Mouse (Mus musculus) adrenal gland, adult 2 months (tissue): Measurements from ENCODE around the gene Ryr2. TPM values are rescaled to one million over a fixed set of nuclear protein-coding genes. Genes with fewer than 3 reads are reported as not detected.
"Not testable (repeated sequence)": the region's sequence is repeated elsewhere in the genome, so short reads cannot be mapped to it uniquely, and the experiment has no call there.

Source experiments
- DNase-seq: peaks from one replicate; pipeline ENCODE4 v3.0.0; 2021
- long read RNA-seq: library from polyadenylated mRNA; stranded (forward); transcript quantifications from one replicate; pipeline ENCODE4 v2.0.0, GENCODE M21; 2021
- polyA plus RNA-seq: library from polyadenylated mRNA; depleted of rRNA; stranded (reverse); fragments of >200 nt; gene quantifications from 2 replicates; pipeline ENCODE4 v1.2.3, GENCODE M21; 2012; rRNA removed
- total RNA-seq, 2 experiments: library from RNA; stranded (reverse); gene quantifications; 2 replicates each; pipeline ENCODE4 v1.2.3; 2021

The Ryr2 gene
- total RNA-seq (10 to 100 TPM; 13.9 to 14.7 TPM), polyA plus RNA-seq (0.36 and 0.37 TPM in 2 replicates)
- long read RNA-seq, partial matches to known transcripts: 1 of 2 reads
- long read RNA-seq, other reads (novel, unspliced or antisense): 1 of 2 reads

DNA sequence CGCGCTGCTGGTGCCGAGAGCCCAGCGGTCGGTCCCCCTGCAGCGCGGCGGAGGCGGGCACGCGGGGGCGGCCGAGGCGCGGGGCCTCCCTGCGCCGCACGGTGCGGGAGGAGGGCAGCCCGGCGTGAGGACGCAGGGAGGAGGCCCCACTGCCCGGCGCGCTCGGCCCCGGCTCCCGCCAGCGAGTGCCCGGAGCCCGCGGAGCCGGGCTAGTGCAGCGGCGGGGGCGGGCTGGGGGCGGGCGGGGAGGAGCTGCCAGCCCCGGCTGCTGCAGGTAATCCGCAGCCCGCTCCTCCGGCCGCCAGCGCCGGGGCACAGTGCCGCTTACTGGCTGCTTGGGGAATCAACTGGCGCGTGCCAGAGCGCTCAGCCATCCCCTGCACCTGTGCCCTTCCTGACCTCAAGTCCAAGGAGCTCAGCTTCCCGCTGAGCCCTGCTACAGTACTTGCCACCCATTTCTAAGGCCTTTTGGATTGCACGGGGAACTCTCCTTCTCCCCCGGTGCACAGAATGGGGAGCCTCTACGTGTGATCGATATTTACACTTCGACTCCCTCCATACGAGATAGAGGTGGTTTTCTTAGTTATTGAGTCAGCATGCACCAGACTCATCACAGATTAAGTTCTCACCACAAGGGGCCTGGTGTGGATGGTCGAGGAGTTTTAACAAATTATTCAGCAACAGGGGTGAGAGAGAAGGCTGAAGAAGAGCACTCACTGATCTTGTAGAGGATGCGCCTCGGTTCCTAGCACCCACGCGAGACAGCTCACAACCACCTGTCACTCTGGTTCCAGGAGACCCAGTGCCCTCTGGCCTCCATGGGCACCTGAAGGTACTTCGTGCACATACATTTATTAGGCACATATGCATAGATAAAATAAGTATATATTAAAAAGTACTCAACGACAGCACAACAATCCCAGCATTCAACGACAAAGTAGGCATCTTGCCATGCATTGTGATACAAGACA lies at the start of gene Ryr2:
Gene Ryr2, minus strand, starts transcription at position 284 of the 971 bp plus-strand sequence.
- DNase-seq: peak; percentile 87

DNA sequence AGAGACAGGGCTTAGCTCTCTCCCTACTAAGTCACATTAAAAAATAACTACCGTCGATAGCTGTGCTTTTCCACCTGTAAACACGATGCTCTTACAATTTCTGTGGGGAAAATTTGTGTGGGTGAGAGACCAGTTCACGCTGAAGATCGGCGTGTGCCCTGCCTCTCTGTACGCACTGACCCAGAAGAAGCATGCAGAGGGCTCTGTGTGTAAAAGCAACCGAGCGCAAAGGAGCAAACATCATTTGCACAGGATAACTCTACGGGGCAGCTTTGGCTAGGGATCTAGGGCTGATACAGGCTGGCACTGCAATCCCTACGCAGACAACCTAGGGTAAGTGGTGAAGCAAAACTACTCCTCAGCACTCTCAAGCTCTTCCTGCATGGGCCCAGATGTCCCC lies 47.2 kb upstream of the Ryr2 start:
- DNase-seq: no peak

DNA sequence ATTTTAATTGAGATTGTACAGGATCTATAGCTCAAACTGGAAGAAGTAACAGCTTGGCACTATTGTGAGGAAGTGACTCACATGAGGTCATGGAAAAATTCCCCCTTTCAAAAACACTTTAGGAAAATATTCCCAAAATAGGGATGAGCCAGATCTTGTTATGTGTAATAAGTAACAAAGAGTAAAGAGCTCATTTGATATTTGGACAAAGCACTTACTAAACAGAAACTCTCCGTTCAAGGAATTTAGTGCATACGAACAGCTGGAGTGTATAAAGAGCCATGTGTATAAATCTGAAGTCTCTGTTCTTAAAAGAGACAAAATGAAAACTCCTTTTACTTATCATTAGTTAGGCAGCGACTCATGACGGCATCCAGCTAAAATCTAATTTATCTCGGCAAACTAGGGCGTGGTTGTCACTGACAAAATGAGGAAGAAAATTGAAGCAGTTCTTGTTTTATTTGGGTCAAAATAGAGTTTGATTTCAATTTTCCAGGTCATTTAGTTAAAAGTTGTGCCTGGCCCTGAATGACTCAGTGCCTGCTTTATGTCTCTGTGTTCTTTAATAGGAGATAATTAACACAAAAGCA lies 40.3 kb upstream of the Ryr2 start:
- no peak for DNase-seq

DNA sequence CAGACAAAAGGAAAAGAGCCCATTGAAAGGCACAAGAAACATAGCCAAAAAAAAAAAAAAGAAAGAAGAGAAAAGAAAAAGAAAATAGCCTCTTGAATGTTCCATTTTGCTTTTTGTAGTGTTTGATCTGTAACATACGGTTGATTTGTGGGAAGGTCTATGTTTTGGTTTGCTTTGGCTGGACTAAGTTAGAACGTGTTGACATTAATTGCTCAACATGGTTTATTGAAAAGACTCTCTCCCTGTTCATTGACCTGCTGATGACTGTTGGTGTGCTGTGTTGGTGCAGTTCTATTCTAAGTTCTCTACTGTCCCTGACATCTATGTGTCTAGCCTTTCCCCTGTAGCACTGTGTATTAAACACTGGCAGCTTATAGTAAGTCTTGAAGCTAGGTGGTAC lies 39.7 kb upstream of the Ryr2 start:
- DNase-seq: no peak

DNA sequence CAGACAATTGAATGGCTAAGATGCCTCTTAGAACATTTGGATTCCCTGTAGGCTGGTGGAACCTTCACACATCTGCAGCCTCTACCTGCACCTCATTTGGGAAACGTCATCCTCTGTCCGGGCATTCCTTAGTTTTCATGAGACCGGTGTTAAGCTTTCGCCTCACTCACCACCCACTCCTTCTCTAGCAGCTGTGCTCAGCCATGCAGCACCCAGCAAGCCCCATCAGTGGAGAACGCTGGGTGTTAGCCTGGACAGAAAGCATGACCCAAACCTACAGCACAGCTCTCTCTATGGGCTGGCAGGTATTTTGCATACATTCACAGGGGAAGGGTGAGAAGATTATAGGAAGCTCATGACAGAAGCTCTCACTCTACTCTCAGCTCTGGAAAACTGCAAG lies 36.6 kb upstream of the Ryr2 start:
- DNase-seq: no peak

DNA sequence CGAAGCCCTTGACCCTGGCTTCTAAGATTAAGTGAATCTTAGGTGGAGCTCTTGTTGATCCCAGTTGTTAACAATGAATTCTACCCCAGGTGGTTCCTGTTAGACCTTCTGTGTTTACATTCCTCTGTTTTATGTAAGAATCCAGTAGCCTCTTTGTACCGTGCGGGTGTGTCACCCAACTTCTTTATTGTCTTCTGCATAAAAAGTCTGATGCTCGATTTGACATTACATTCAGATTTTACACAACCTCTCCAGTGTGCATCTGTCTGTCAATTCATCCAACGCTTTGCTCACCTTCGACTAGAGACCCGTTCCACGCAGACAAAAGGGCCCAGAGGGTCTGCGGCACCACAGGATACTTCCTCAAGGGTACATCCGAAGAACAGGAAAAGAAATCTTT lies 29.7 kb upstream of the Ryr2 start:
- not testable (repeated sequence) for DNase-seq

DNA sequence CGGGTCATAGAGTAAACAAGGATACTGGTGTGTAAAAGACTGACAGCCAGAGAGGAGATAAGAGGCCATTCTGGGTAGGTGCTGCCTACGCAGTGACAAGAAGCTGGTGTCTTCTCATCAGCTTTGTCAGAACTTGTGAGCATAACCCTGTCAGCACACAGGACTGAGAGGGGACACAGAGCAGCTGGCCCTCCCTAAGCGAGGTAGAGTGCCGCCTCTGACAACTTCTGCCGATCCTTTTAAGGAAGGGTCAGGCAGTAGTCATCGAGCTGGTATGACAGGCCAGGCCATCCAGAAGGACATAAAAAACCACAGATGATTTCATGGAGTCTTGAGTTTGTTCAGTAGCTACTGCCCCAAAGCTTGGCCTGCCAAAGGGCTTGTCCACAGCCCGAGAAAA lies 26.8 kb upstream of the Ryr2 start:
- peak; percentile 22 for DNase-seq

DNA sequence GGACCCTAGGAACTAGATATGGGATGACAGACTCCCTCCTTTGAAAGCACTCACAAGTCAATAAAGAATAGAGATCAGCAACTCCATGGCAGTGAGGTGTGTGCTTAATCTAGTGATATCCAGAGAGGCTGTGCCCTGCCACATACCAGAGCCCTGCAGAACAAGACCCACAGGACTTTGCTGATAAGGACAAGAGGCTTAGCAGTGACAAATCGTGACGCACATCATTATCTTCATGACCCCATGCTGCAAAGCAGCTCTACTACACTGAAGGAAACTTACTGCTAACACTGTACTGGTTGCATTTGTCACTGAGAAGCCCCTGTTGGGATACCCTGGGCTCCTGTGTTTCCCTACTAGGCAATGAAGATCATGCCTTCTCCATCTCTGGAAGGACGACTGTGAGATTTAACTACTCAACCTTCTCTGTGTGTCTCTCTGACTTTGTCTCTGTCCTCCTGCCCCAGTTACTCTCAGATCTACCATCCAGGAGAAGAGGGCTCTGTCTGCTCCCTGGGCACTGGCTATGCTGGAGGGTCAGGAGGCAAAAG lies 25.5 kb upstream of the Ryr2 start:
- DNase-seq: peak; percentile 42

DNA sequence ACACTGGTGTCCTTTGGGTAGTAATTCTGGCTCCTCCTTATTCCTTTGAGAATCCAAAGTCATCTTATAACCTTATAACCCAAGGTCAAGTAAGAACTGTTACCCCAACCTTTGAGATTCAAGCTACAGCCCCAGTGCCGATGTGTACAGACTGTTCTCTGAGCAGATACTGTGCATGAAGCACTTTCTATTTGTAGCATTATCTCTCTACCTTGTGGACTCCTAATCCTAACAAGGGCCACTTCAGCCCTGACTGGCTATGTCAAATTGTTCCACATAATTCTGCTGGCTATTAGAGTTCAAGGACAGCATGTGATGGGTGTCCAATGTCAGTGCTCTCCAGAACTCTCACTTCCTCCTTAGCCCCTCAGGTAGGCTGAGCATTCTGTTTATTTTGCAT lies 22.4 kb upstream of the Ryr2 start:
- no peak for DNase-seq

DNA sequence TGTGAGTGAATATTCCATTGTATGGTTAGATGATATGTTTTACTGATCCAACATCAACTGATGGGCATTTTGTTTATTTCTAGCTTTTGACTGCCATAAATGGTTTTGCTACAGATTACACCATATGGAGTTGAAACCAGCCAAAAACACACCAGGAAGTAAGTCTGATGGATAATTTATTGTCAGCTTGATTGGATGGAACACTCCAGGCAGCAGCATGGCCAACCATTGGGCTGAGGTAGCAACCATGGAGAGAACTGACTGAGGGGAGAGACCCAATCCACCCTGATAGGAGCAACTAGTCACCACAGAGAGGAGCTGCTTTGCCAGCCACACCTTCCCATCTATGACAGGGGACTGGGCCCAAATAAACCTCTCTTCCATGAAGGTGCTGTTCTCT lies 19.4 kb upstream of the Ryr2 start:
- no peak for DNase-seq

DNA sequence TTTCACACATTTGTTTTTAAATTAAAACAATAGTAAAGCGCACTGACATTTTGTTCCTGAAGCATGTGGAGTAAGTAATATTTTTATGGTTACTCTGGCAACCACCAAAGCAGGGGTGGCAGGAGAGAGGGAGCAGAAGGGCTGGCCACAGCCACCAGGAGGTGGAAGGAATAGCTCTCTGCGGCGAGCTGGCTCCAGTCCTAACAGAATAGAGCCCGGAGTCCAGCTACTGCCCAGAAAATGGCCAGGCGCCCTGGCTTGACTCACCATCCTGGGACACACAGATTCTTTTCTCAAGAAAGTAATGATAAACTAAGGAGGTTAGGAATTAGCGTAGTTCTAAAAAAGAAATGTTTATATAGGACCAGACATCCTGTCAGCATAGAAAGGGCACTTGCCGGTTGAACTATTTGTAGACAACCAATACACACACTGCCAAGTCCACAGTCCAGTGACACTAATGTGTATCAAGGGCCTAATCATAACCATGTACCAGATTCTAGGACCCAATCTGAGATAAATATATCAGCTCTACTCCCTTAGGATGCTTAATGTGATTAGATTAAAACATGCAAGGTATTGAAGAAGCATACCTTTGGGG lies 18.3 kb upstream of the Ryr2 start:
- peak; percentile 7 for DNase-seq

DNA sequence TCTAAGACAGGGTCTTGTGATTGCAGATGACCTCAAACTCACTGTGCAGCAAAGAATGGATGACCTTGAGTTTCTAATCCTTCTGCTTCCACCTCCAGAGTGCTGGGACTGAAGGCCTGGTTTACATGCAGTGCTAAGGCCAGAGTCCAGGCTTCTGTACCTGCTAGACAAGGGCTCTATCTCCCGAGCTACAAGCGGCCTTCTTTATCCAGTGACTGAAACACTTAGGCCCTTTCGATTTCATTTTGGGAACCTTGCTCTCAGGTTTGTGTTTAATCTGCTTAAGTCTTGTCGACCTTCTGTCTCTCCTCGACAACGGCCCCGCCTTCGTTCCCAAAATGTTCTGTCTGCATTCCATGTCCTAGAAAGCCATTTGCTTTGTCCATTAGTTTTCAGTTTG lies 8.8 kb upstream of the Ryr2 start:
- no peak for DNase-seq

DNA sequence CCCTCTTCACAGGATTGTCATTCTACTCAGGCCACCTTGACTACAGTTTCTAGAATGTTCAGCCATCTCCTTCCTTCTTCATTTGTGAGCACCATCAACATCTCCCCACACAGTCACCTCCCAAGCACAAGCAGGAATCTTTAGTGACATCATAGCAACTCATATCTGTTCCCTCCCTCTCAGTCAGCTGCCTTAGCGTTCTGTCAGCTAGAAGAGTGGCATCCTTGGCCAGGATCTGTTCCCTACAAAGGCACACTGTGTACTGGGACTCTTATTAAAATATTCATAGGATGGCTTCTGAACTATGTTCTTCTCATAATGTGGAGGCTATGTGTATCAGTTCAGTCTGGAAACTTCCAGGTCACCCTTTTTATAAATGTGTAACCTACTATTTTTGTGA lies 8.1 kb upstream of the Ryr2 start:
- DNase-seq: no peak

DNA sequence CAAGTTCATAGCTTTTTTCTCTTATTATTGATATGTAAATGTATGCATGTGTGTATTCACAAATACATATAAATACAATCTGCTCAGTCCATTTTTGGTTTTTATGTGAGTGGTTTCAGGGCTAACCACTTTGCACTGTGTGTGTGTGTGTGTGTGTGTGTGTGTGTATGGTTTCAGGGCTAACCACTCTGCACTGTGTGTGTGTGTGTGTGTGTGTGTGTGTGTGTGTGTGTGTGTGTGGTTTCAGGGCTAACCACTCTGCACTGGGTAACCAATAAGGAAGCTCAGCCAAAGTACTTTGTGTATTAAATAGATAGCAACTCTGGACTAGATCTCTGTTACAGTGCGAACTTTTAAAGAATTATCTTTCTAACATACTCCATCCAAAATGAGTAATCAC lies 2.2 kb upstream of the Ryr2 start:
- DNase-seq: no peak

DNA sequence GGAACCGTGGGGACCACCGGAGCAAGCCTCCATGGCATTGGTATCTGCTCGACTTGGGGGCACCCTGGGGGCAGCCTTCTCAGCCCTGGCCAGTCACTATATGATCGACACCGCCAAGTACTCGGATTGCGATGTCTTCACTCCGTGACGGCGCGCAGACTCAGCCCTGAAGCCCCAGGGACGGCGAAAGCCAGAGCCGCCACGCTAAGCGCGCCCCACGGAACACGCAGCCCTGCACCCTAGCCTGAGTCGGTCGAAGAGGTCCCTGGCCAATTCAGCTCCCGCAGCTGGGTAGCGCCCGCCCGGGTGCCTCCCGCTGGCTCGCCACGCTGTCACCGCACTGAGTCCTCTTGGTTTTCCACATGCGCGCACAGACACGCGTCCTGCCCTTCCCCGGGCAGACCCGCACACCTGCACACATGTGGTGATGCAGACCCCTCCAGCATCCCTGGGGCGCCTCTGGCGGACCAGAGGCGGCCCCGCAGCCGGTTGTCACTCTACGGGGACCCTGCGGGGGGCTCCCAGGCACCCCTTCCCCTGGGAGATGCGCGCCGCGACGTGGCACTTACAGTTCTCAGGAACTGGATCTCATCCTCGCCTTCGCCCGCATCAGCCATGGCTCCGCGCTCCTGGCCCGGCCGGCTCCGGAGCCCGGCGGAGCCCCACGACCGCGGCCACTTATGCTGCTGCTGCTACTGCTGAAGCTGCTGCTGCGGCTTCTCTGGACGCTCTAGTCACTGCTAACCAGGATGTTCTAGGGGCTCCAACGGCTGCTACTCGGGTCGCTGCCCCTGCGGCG lies 716 bp downstream of the Ryr2 start:
- peak; percentile 56 for DNase-seq

DNA sequence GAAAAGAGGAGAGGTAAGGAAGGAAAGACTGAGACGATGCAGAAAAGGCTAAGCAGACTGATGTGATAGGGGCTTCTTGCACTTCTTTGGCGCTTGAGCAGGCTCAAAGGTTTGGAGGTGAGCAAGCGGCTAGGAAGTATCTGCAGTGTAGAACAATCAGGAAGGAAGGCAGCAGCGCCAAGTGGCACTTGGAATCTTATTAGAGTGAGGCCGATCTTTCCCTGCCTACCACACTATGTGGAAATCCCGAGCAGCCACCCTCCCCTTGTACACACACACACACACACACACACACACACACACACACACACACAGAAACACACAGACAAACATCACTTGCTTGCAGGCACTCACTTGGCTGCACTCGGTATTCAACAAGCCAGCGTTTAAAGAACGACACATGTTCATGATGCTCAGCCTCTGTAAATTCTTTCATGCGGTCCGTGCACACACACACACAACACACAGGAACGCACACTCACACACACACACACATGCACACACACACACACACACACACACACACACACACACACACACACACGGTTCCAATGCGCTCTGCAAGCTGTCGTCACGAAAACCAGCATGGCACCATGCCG lies 1.4 kb downstream of the Ryr2 start:
- peak; percentile 6 for DNase-seq

DNA sequence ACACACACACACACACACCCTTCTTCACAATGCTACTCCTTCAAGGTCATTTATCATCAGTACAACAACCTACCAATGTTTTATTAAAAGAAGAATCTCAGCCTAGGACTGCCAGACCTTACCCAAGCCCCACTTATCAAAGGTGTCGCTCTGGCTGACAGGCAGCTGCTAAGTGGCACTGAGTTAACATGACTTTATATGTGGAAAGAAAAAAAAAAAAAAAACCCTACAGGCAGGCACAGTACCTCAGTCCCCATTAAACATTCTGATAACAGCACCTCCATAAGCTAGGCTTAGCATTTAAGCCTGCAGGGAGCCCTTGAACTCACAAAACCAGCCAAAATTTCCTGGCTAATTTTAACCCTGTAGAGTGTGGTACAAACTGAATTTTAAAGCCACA lies 2.4 kb downstream of the Ryr2 start:
- DNase-seq: no peak

DNA sequence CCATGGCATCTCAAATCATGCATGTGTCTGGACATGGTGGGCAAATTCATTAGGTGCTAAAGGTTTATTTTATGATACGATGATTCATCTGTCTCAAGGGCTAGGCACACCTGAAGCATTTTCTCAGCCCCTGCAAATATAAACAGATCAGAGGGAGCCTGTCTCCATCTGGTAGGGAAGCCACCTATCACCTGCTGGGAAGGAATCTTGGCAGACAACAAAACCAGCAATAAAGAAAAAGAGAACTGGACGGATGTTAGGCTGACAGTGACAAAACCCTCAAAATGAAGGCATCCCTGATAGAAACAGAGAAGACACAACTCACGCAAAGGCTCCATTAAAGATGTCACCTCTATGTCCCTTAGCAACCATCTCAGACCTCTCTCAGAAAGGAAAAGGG lies 3.7 kb downstream of the Ryr2 start:
- no peak for DNase-seq

DNA sequence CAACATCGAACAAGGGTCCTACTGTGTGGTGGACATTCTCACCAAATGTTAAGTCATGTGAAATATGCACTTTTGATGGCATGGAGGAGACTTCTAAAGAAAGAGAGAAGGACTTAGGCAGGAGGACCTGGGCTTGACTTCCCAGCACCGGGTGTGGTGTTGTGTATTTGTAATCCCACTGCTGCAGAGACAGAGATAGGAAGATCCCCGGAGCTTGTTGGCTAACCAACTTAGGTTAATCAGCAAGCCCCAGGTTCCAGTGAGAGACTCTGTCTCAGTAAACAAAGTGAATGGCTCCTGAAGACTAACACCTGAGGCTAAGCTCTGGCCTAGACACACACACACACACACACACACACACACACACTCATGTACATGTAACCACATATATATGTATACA lies 7.3 kb downstream of the Ryr2 start:
- DNase-seq: no peak

DNA sequence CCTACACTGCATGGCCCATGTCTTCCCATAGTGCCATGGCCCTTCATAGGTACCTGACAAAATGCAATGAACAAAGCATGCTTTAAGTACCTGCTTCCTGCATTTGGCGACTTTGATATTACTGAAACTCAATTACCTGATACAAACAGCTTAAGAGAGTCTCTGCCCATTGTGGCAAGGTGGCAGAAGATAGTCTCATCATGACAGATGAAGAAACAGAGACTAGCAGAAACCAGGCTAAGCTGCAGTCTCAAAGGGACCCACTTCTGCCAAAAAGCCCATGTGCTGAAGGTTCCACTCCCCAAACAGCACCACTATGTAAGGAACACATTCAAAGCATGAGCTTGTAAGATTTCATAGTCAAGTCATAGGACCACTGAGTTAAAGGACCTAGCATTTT lies 7.8 kb downstream of the Ryr2 start:
- no peak for DNase-seq

DNA sequence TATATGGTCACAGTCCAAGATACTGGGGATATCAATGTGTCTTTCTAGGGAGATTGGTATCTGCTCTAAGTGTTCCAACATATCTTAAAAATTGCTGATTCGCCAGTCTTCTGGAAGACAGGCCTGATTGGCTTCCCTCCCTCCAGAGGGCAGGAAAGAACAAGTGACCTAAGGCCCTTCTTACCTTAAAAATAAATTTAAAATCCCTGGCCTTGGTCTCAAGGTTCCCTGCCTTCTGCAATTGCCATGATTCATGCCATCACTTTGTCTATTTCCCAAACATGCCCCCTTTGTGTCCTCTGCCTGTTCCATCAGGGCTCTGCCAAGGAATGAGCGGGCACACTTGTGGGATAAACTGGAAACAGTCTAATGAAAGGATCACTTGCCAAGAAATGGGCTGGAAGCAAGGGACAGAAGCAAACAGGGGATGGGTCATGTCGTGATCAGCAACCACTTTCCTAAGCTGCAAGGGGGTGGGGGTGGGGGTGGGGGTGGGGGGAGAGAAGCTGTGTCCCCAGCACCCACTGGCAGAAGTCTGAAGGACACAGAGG lies 10.3 kb downstream of the Ryr2 start:
- peak; percentile 44 for DNase-seq
